Mouse (Mus musculus): ENCODE results near the gene Olfr1297. TPM values are rescaled to one million over a fixed set of nuclear protein-coding genes. Genes with fewer than 3 reads are reported as not detected.

The Olfr1297 gene
- polyA plus RNA-seq (2014; fragmentation: Nextera tagmentation; extraction: Ambion mirVana): not detected in 2 replicates

DNA sequence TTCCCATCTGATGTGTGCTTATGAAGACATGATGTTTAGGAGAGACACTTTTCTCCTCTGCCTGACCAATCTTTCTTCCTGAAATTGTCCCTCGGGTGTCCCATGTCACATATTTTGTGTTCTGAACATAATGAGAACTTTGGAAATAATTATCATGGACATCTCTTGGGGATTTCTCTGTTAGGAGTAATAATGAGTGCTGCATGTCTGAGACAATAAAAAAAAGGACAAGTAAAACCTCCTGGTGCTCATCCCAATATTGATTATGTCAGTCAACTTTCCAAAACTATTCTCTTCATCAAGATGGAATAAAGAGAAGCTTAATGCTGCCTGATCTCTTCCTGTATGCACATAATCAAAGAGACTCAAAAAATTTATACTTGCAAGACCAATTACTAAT is at the start of gene Olfr1297:
Gene Olfr1297, minus strand, starts transcription at position 101 of the 400 bp plus-strand sequence.
- Histone ChIP-seq H3K27ac (ENCODE audit: low read depth, low read length) (no peak within 1 kb of the TSS), H3K27me3 (ENCODE audit: control insufficient read depth, insufficient read depth, low read length) (no peaks in the 10 kb centered on the region), H3K9me3 (ENCODE audit: control insufficient read depth, low read length) (no peaks in the 10 kb centered on the region), H3K4me1 (ENCODE audit: control insufficient read depth, insufficient read depth, low read length) (no peaks in the 10 kb centered on the region), H3K4me3 (ENCODE audit: low read depth, low read length) (no peak within 1 kb of the TSS), H3K4me2 (ENCODE audit: low read depth, low read length) (no peak within 1 kb of the TSS), H3K9ac (replicated peaks; ENCODE audit: low read depth, low read length) (no peak within 1 kb of the TSS), H3K36me3 (ENCODE audit: control insufficient read depth, insufficient read depth, low read length) (no peaks in the 10 kb centered on the region)
- 93% methylated on average over 1 of the region's 1 CpGs for WGBS
- no peak for ATAC-seq (ENCODE audit: low read depth)

DNA sequence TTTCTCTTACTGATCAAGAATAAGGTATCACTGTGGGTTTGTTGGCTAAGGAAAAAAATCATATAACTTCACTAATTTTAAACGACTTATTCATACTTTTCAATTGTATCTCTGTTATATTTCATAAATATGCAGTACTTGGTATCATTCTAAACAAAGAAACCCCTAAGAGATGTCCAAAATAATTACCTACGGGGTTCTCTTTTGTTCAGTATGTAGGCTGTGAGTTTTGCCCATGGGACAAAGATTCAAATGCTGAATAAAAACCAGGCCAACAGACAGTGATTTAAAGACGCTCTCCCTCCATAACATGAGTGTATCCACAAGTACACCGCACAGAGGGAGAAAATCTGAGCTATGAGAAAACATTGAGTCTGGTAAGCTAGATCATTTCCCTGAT is 34.8 kb upstream of the Olfr1297 start, which contains the start of gene Olfr1299:
Gene Olfr1299, plus strand, starts transcription at position 301 of the 400 bp plus-strand sequence.
- Histone ChIP-seq H3K4me1 (ENCODE audit: control insufficient read depth, insufficient read depth, low read length) (no peaks in the 10 kb centered on the region), H3K27me3 (ENCODE audit: control insufficient read depth, insufficient read depth, low read length) (no peaks in the 10 kb centered on the region), H3K36me3 (ENCODE audit: control insufficient read depth, insufficient read depth, low read length) (no peaks in the 10 kb centered on the region), H3K4me3 (ENCODE audit: low read depth, low read length) (no peak within 1 kb of the TSS), H3K9ac (replicated peaks; ENCODE audit: low read depth, low read length) (no peak within 1 kb of the TSS), H3K27ac (ENCODE audit: low read depth, low read length) (no peak within 1 kb of the TSS), H3K4me2 (ENCODE audit: low read depth, low read length) (no peak within 1 kb of the TSS), H3K9me3 (ENCODE audit: control insufficient read depth, low read length) (no peaks in the 10 kb centered on the region)
- 82% methylated on average over 4 of the region's 4 CpGs for WGBS
- no peak for ATAC-seq (ENCODE audit: low read depth)

DNA sequence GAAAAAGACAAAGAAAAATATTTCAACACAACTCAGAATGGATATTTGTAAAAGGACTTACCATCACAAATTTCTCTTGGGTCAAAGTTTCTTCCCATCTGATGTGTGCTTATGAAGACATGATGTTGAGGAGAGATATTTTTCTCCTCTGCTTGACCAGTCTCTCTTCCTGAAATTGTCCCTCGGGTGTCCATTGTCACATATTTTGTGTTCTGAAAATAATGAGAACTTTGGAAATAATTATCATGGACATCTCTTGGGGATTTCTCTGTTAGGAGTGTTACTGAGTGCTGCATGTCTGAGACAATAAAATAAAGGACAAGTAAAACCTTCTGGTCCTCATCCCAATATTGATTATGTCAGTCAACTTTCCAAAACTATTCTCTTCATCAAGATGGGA is 22.8 kb upstream of the Olfr1297 start, which contains the start of gene Olfr1298:
Gene Olfr1298, minus strand, starts transcription at position 101 of the 400 bp plus-strand sequence.
- no peak within 1 kb of the TSS for H3K27ac ChIP-seq (ENCODE audit: low read depth, low read length)
- H3K4me2 ChIP-seq (ENCODE audit: low read depth, low read length): no peak within 1 kb of the TSS
- no peaks in the 10 kb centered on the region for H3K27me3 ChIP-seq (ENCODE audit: control insufficient read depth, insufficient read depth, low read length)
- 89% methylated on average over 1 of the region's 1 CpGs for WGBS
- H3K36me3 ChIP-seq (ENCODE audit: control insufficient read depth, insufficient read depth, low read length): no peaks in the 10 kb centered on the region
- no peak for ATAC-seq (ENCODE audit: low read depth)
- no peak within 1 kb of the TSS for H3K4me3 ChIP-seq (ENCODE audit: low read depth, low read length)
- no peak within 1 kb of the TSS for H3K9ac ChIP-seq (replicated peaks; ENCODE audit: low read depth, low read length)
- no peaks in the 10 kb centered on the region for H3K9me3 ChIP-seq (ENCODE audit: control insufficient read depth, low read length)
- no peaks in the 10 kb centered on the region for H3K4me1 ChIP-seq (ENCODE audit: control insufficient read depth, insufficient read depth, low read length)

DNA sequence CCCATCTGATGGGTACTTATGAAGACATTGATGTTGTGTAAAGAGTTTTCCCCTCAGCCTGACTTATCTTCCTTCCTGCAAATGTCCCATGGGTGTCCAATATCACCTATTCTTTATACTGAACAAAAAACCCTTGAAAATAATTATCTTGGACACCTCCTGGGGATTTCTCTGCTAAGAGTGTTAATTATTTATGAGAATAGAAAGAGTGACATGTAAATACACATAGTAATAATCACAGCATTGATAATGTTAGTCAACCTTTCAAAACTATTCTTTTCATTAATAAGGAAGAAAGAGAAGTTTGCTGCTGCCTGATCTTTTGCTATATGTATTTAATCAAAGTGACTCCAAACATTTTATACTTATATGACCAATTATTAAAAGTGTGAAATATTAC is 56.7 kb downstream of the Olfr1297 start, which contains the start of gene Olfr1295:
Gene Olfr1295, minus strand, starts transcription at position 101 of the 400 bp plus-strand sequence.
- H3K9me3 ChIP-seq (ENCODE audit: control insufficient read depth, low read length): no peaks in the 10 kb centered on the region
- no peaks in the 10 kb centered on the region for H3K36me3 ChIP-seq (ENCODE audit: control insufficient read depth, insufficient read depth, low read length)
- no peaks in the 10 kb centered on the region for H3K4me1 ChIP-seq (ENCODE audit: control insufficient read depth, insufficient read depth, low read length)
- no peak within 1 kb of the TSS for H3K27ac ChIP-seq (ENCODE audit: low read depth, low read length)
- H3K4me3 ChIP-seq (ENCODE audit: low read depth, low read length): no peak within 1 kb of the TSS
- no peak within 1 kb of the TSS for H3K4me2 ChIP-seq (ENCODE audit: low read depth, low read length)
- no peak within 1 kb of the TSS for H3K9ac ChIP-seq (replicated peaks; ENCODE audit: low read depth, low read length)
- no peak for ATAC-seq (ENCODE audit: low read depth)
- no peaks in the 10 kb centered on the region for H3K27me3 ChIP-seq (ENCODE audit: control insufficient read depth, insufficient read depth, low read length)

Other genes with a start within 250 kb of the Olfr1297 start
- gene Olfr1286, start 203.4 kb downstream of the Olfr1297 start, polyA plus RNA-seq (2014; fragmentation: Nextera tagmentation; extraction: Ambion mirVana): not detected in 2 replicates
- not detected in 2 replicates for gene Olfr1287, start 177.4 kb downstream of the Olfr1297 start, polyA plus RNA-seq (2014; fragmentation: Nextera tagmentation; extraction: Ambion mirVana)
- not detected in 2 replicates for gene Olfr1288, start 152.4 kb downstream of the Olfr1297 start, polyA plus RNA-seq (2014; fragmentation: Nextera tagmentation; extraction: Ambion mirVana)
- gene Olfr1289, start 145.7 kb downstream of the Olfr1297 start, polyA plus RNA-seq (2014; fragmentation: Nextera tagmentation; extraction: Ambion mirVana): not detected in 2 replicates
- gene Olfr1290, start 132.7 kb downstream of the Olfr1297 start, polyA plus RNA-seq (2014; fragmentation: Nextera tagmentation; extraction: Ambion mirVana): not detected in 2 replicates
- not detected in 2 replicates for gene Olfr1291-ps1, start 129.3 kb downstream of the Olfr1297 start, polyA plus RNA-seq (2014; fragmentation: Nextera tagmentation; extraction: Ambion mirVana)
- not detected in 2 replicates for gene Olfr1293-ps, start 101.3 kb downstream of the Olfr1297 start, polyA plus RNA-seq (2014; fragmentation: Nextera tagmentation; extraction: Ambion mirVana)
- not detected in 2 replicates for gene Olfr1294, start 86.2 kb downstream of the Olfr1297 start, polyA plus RNA-seq (2014; fragmentation: Nextera tagmentation; extraction: Ambion mirVana)
- not detected in 2 replicates for gene Olfr1295, start 56.8 kb downstream of the Olfr1297 start, polyA plus RNA-seq (2014; fragmentation: Nextera tagmentation; extraction: Ambion mirVana)
- gene Olfr1298, start 22.7 kb upstream of the Olfr1297 start, polyA plus RNA-seq (2014; fragmentation: Nextera tagmentation; extraction: Ambion mirVana): not detected in 2 replicates
- not detected in 2 replicates for gene Olfr1299, start 34.9 kb upstream of the Olfr1297 start, polyA plus RNA-seq (2014; fragmentation: Nextera tagmentation; extraction: Ambion mirVana)
- not detected in 2 replicates for gene Olfr1301, start 124.5 kb upstream of the Olfr1297 start, polyA plus RNA-seq (2014; fragmentation: Nextera tagmentation; extraction: Ambion mirVana)
- gene Olfr1302, start 150.9 kb upstream of the Olfr1297 start, polyA plus RNA-seq (2014; fragmentation: Nextera tagmentation; extraction: Ambion mirVana): not detected in 2 replicates
- not detected in 2 replicates for gene Olfr1303, start 193.8 kb upstream of the Olfr1297 start, polyA plus RNA-seq (2014; fragmentation: Nextera tagmentation; extraction: Ambion mirVana)